Mouse (Mus musculus) embryonic facial prominence, embryonic 15.5 days (tissue): ENCODE measurements around the gene Dnaja2. TPM values are rescaled to one million over a fixed set of nuclear protein-coding genes. Genes with fewer than 3 reads are reported as not detected.

ENCODE experiments used
- polyA plus RNA-seq: library from polyadenylated mRNA; unstranded; fragments of >200 nt; fragmentation: Nextera tagmentation; extraction: Ambion mirVana; gene quantifications from 2 replicates; pipeline ENCODE4 v1.2.1, GENCODE M21; 2015

Dnaja2 gene
- polyA plus RNA-seq, 1 experiment from 2014 or later, result 136 TPM

Other genes starting within 250 kb of the Dnaja2 start
- gene Mylk3, start 169.0 kb downstream of the Dnaja2 start, polyA plus RNA-seq, result 4.0 and 4.4 TPM in 2 replicates
- 47.9 and 50.8 TPM in 2 replicates for gene 4921524J17Rik, start 122.5 kb downstream of the Dnaja2 start, polyA plus RNA-seq
- 32.2 and 34.2 TPM in 2 replicates for gene Gpt2, start 62.8 kb downstream of the Dnaja2 start, polyA plus RNA-seq
- gene Neto2, start 145.6 kb upstream of the Dnaja2 start, polyA plus RNA-seq, result 7.4 and 7.5 TPM in 2 replicates